Mouse (Mus musculus) E14TG2a.4 (cell line): ENCODE measurements around the gene Stxbp1.

ENCODE experiments used
- H3K27me3 ChIP-seq: 2 replicates; pipeline ENCODE4 v1.6.1; 2014; ENCODE audit warnings: low read length, control low read depth; ENCODE audit not compliant: insufficient read depth
- H3K36me3 ChIP-seq: 2 replicates; pipeline ENCODE4 v1.6.1; 2014; ENCODE audit warnings: low read length, control low read depth; ENCODE audit not compliant: insufficient read depth
- H3K4me1 ChIP-seq: replicated peaks from 2 replicates; pipeline ENCODE4 v1.6.1; 2014; ENCODE audit warnings: low read depth, low read length, control low read depth
- H3K4me3 ChIP-seq: replicated peaks from 2 replicates; pipeline ENCODE4 v1.5.1; 2014; ENCODE audit warnings: mild to moderate bottlenecking, low read length
- H3K9me3 ChIP-seq: 2 replicates; pipeline ENCODE4 v1.6.1; 2014; ENCODE audit warnings: low read length, control low read depth
- CTCF ChIP-seq: conservative IDR thresholded peaks from 2 replicates; pipeline ENCODE4 v1.5.1; 2014; ENCODE audit warnings: low read length
- NANOG ChIP-seq: IDR thresholded peaks from 2 replicates; pipeline ENCODE4 v1.6.1; 2014; ENCODE audit warnings: borderline replicate concordance, low read length, mixed read lengths
- POU5F1 ChIP-seq: IDR thresholded peaks from 2 replicates; pipeline ENCODE4 v1.6.1; 2014; ENCODE audit warnings: low read length, borderline replicate concordance

Gene Stxbp1

GRCm38 (mm10) chr2:32769327-32770085 is 77.5 kb downstream of the Stxbp1 start:
- Histone ChIP-seq H3K4me1 (peaks cover 39% of the 10 kb centered on the region), H3K9me3 (no peaks in the 10 kb centered on the region), H3K27me3 (peaks cover 15% of the 10 kb centered on the region), H3K36me3 (no peaks in the 10 kb centered on the region), H3K4me3 (no peak overlapping the region)
- TF ChIP-seq NANOG, result no peak
- no peak for TF ChIP-seq POU5F1
- TF ChIP-seq CTCF, result no peak

GRCm38 (mm10) chr2:32768661-32769285 is 78.3 kb downstream of the Stxbp1 start:
- Histone ChIP-seq H3K4me1 (peaks cover 43% of the 10 kb centered on the region), H3K4me3 (peak overlapping the region; percentile 61), H3K27me3 (peaks cover 15% of the 10 kb centered on the region), H3K36me3 (no peaks in the 10 kb centered on the region), H3K9me3 (no peaks in the 10 kb centered on the region)
- TF ChIP-seq CTCF, result no peak
- no peak for TF ChIP-seq NANOG
- TF ChIP-seq POU5F1, result no peak

- peaks cover 11% of the 10 kb centered on the region; the same call in 1 of the 2 replicates for H3K27me3 ChIP-seq
- TF ChIP-seq NANOG (no peak), POU5F1 (no peak), CTCF (no peak)
- no peaks in the 10 kb centered on the region for H3K9me3 ChIP-seq
- no peak overlapping the region for H3K4me3 ChIP-seq
- H3K4me1 ChIP-seq, result peaks cover 39% of the 10 kb centered on the region
- peaks cover 10% of the 10 kb centered on the region for H3K36me3 ChIP-seq
Measured at GRCm38 (mm10) chr2:32767241-32767640, 79.8 kb downstream of the Stxbp1 start.

- H3K4me1 ChIP-seq, result peaks cover 18% of the 10 kb centered on the region; the same call in 1 of the 2 replicates
- H3K36me3 ChIP-seq, result peaks cover 48% of the 10 kb centered on the region
- no peaks in the 10 kb centered on the region for H3K9me3 ChIP-seq
- H3K27me3 ChIP-seq, result 0 out of 2 replicates have a peak, but pooled peaks cover 4% of the 10 kb centered on the region
- TF ChIP-seq CTCF (peak; percentile 87), NANOG (no peak), POU5F1 (no peak)
- H3K4me3 ChIP-seq, result no peak overlapping the region
Measured at GRCm38 (mm10) chr2:32763353-32763752, 83.7 kb downstream of the Stxbp1 start.

GRCm38 (mm10) chr2:32761859-32762258 is 85.2 kb downstream of the Stxbp1 start:
- Histone ChIP-seq H3K27me3 (0 out of 2 replicates have a peak, but pooled peaks cover 4% of the 10 kb centered on the region), H3K36me3 (peaks cover 48% of the 10 kb centered on the region), H3K4me3 (no peak overlapping the region), H3K4me1 (peaks cover 17% of the 10 kb centered on the region; the same call in 1 of the 2 replicates), H3K9me3 (no peaks in the 10 kb centered on the region)
- TF ChIP-seq CTCF (no peak), POU5F1 (no peak), NANOG (no peak)

GRCm38 (mm10) chr2:32761361-32761760 is 85.7 kb downstream of the Stxbp1 start:
- TF ChIP-seq NANOG, result no peak
- TF ChIP-seq POU5F1, result no peak
- TF ChIP-seq CTCF, result no peak
- H3K9me3 ChIP-seq, result no peaks in the 10 kb centered on the region

GRCm38 (mm10) chr2:32759001-32759400 is 88.0 kb downstream of the Stxbp1 start:
- Histone ChIP-seq H3K27me3 (peaks cover 5% of the 10 kb centered on the region), H3K4me3 (no peak overlapping the region), H3K36me3 (peaks cover 48% of the 10 kb centered on the region), H3K4me1 (peaks cover 16% of the 10 kb centered on the region), H3K9me3 (no peaks in the 10 kb centered on the region)
- TF ChIP-seq POU5F1, result no peak
- no peak for TF ChIP-seq NANOG
- TF ChIP-seq CTCF, result no peak

More at GRCm38 (mm10) chr2:32761361-32761760, 85.7 kb downstream of the Stxbp1 start:
- Histone ChIP-seq H3K4me1 (peaks cover 17% of the 10 kb centered on the region; the same call in 1 of the 2 replicates), H3K36me3 (peaks cover 48% of the 10 kb centered on the region), H3K4me3 (no peak overlapping the region), H3K27me3 (peaks cover 4% of the 10 kb centered on the region; the same call in 1 of the 2 replicates)

- Histone ChIP-seq H3K4me3 (no peak overlapping the region), H3K9me3 (no peaks in the 10 kb centered on the region), H3K27me3 (peaks cover 5% of the 10 kb centered on the region), H3K4me1 (peaks cover 16% of the 10 kb centered on the region), H3K36me3 (peaks cover 48% of the 10 kb centered on the region)
- no peak for TF ChIP-seq NANOG
- no peak for TF ChIP-seq POU5F1
- no peak for TF ChIP-seq CTCF
Measured at GRCm38 (mm10) chr2:32758503-32758902, 88.5 kb downstream of the Stxbp1 start.
